Mouse (Mus musculus) inflammation-experienced regulatory T-cells, adult 6 months (primary cell): Measurements from ENCODE around the gene Birc7. TPM values are rescaled to one million over a fixed set of nuclear protein-coding genes. Genes with fewer than 3 reads are reported as not detected.

ENCODE experiments used
- ATAC-seq: one replicate; pipeline ENCODE4 v1.8.0; 2017
- polyA plus RNA-seq, 3 experiments: library from polyadenylated mRNA; unstranded; fragments of 100-300 nt; shearing (Covaris generic); gene quantifications; one replicate each; pipeline ENCODE4 v1.2.1; 2017

Birc7 gene
- polyA plus RNA-seq, 3 experiments from 2014 or later: not detected

- no peak for ATAC-seq
These were observed 52.3 kb downstream of the Birc7 start for GRCm38 (mm10) chr2:180981133-180981532.

Other genes starting within 250 kb of the Birc7 start
- 10 to 100 TPM; 36.4 to 52.4 (median 45.3) TPM for gene Dido1, start 219.0 kb upstream of the Birc7 start, polyA plus RNA-seq
- gene Gid8, start 218.9 kb upstream of the Birc7 start, polyA plus RNA-seq: 10 to 100 TPM; 20.2 to 22.8 (median 22.4) TPM
- gene Slc17a9, start 203.8 kb upstream of the Birc7 start, polyA plus RNA-seq: 10 to 100 TPM; 31.7 to 86.8 (median 66.9) TPM
- gene Bhlhe23, start 152.1 kb upstream of the Birc7 start, polyA plus RNA-seq: not detected
- gene Ythdf1, start 8.1 kb upstream of the Birc7 start, polyA plus RNA-seq: 10 to 100 TPM in 2 of 3 experiments, 1 to 10 TPM in 1; 8.7 to 13.0 (median 10.2) TPM
- not detected for gene Nkain4, start 25.7 kb downstream of the Birc7 start, polyA plus RNA-seq
- gene Arfgap1, start 38.2 kb downstream of the Birc7 start, polyA plus RNA-seq: 10 to 100 TPM; 51.9 to 68.0 (median 52.9) TPM
- gene Col20a1, start 57.5 kb downstream of the Birc7 start, polyA plus RNA-seq: under 1 TPM in 2 of 3 experiments, not detected in 1; 0.78 to 0.93 TPM
- not detected for gene Chrna4, start 114.5 kb downstream of the Birc7 start, polyA plus RNA-seq
- gene Kcnq2, start 206.3 kb downstream of the Birc7 start, polyA plus RNA-seq: under 1 TPM in 1 of 3 experiments, not detected in 2; 0.19 TPM
- not detected for gene Eef1a2, start 228.0 kb downstream of the Birc7 start, polyA plus RNA-seq